Mouse (Mus musculus): Measurements from ENCODE around the gene Cenpp. TPM values are rescaled to one million over a fixed set of nuclear protein-coding genes. Genes with fewer than 3 reads are reported as not detected.
"Not testable (repeated sequence)": the region's sequence is repeated elsewhere in the genome, so short reads cannot be mapped to it uniquely, and the experiment has no call there.

Gene Cenpp
- polyA plus RNA-seq, 1 experiment from 2014 or later: 28.3 TPM

DNA sequence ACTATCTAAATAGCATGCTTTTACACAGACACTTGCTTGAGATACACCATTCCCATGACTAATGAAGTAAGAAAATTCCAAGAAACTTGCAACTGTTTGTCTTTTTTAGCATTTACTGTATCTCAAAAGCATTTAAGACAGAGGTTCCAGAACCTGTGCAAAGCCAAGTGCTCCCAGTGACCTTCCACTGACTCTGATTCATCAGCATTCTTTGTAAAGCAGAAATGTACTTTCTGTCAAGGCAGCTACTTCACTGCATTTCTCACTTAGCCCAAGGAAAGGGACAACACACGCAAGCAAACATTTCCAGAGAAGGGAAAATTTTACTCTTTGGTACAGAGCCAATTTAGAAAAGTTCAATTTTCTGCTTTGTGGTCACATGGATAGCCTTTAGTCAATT is 29.4 kb downstream of the Cenpp start:
- no peaks in the 10 kb centered on the region for H3K4me1 ChIP-seq (replicated peaks; ENCODE audit: control insufficient read depth, insufficient read depth, low read length)
- 51% methylated on average over 1 of the region's 1 CpGs for WGBS
- no peaks in the 10 kb centered on the region for H3K9me3 ChIP-seq (ENCODE audit: control insufficient read depth, low read length)
- no peak overlapping the region for H3K4me2 ChIP-seq (ENCODE audit: low read length)
- H3K4me3 ChIP-seq (ENCODE audit: low read depth, low read length): no peak overlapping the region
- H3K36me3 ChIP-seq (ENCODE audit: control insufficient read depth, insufficient read depth, low read length): 0 out of 2 replicates have a peak, but pooled peaks cover 4% of the 10 kb centered on the region
- DNase-seq (ENCODE audit: low spot score) (no peak), ATAC-seq (replicated peaks; ENCODE audit: low FRiP score, low TSS enrichment, low read depth) (no peak)
- H3K9ac ChIP-seq (ENCODE audit: low read length): no peak overlapping the region
- no peak overlapping the region for H3K27ac ChIP-seq (ENCODE audit: low read depth)
- H3K27me3 ChIP-seq (replicated peaks; ENCODE audit: control insufficient read depth, insufficient read depth, low read length): no peaks in the 10 kb centered on the region

DNA sequence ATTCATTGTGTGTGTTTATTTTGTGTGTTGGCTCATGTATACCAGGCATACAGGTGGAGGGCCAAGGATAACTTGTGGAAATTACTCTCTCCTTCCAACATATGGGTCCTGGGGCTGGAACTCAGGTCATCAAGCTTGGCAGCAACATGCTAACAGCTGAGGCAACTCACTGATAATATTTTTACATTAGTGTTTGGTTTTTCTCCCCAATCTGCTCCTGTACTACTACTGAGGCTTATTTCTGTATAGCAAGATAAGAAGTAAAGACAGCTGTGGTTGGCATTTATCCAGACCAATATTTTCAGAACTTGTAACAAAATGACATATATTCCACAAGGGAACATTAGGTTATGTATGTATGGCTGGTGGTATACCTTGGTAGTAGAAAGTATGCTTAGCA is 34.2 kb downstream of the Cenpp start:
- Histone ChIP-seq H3K4me1 (replicated peaks; ENCODE audit: control insufficient read depth, insufficient read depth, low read length) (no peaks in the 10 kb centered on the region), H3K27ac (ENCODE audit: low read depth) (no peak overlapping the region), H3K9ac (ENCODE audit: low read length) (no peak overlapping the region), H3K4me3 (ENCODE audit: low read depth, low read length) (no peak overlapping the region), H3K4me2 (ENCODE audit: low read length) (no peak overlapping the region), H3K27me3 (replicated peaks; ENCODE audit: control insufficient read depth, insufficient read depth, low read length) (no peaks in the 10 kb centered on the region), H3K36me3 (ENCODE audit: control insufficient read depth, insufficient read depth, low read length) (0 out of 2 replicates have a peak, but pooled peaks cover 4% of the 10 kb centered on the region), H3K9me3 (ENCODE audit: control insufficient read depth, low read length) (no peaks in the 10 kb centered on the region)
- DNase-seq (ENCODE audit: low spot score) (no peak), ATAC-seq (replicated peaks; ENCODE audit: low FRiP score, low TSS enrichment, low read depth) (no peak)

DNA sequence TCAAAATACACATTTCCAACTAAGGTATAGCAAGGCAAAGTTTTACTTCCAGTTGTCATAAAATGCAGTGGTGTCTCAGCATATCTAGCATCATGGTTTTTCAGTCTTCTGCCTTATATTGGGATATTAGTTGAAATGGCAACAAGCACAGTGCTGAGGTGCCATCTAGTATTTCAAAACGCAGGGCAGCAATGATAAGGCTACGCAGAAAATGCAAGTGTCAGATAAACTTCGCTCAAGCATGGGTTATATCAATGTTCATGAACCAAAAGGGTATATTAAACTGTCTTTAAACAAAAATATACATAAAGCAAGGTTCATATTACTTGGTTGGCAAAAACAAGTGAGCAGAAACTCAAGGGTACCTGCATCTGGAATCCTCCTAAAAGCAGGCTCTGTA is 35.6 kb downstream of the Cenpp start:
- Histone ChIP-seq H3K4me3 (ENCODE audit: low read depth, low read length) (no peak overlapping the region), H3K27me3 (replicated peaks; ENCODE audit: control insufficient read depth, insufficient read depth, low read length) (no peaks in the 10 kb centered on the region), H3K9me3 (ENCODE audit: control insufficient read depth, low read length) (no peaks in the 10 kb centered on the region), H3K36me3 (ENCODE audit: control insufficient read depth, insufficient read depth, low read length) (0 out of 2 replicates have a peak, but pooled peaks cover 4% of the 10 kb centered on the region), H3K9ac (ENCODE audit: low read length) (no peak overlapping the region), H3K4me1 (replicated peaks; ENCODE audit: control insufficient read depth, insufficient read depth, low read length) (no peaks in the 10 kb centered on the region), H3K4me2 (ENCODE audit: low read length) (no peak overlapping the region), H3K27ac (ENCODE audit: low read depth) (no peak overlapping the region)
- ATAC-seq (replicated peaks; ENCODE audit: low FRiP score, low TSS enrichment, low read depth): no peak
- no peak for DNase-seq (ENCODE audit: low spot score)
- WGBS: 93% methylated on average over 3 of the region's 3 CpGs

DNA sequence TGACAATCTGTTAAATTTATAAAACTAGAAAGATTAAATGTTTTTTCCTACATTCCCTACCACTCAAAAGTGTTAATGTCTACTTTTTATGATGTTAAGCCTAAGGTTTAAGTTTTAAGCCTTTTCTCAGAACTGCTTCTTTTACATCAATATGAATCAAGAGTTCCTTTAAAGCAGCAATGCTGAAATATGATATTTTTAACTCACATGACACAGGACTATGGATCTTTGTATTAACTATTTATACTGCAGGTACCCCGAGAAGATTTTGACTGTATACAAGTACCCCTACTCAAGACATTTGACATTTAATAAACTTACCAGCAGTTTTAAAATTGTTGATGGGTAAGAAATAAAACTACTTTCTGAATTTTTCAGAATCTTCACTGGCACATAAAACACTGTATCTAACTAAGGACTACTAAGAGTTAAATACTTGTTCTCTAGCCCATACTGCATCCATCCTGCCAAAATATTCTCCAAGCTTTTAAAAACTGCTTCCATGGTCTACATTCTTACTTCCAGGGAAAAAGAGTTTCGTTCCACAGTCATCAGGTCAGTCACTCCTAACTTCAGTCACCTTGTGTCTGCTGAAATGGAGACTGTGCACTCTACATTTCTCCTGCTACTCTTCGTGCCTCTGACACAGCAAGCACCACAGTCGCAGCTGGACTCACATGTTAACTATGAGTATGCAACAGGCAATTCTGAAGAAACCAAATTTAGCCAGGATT is 43.8 kb downstream of the Cenpp start:
- H3K9me3 ChIP-seq (ENCODE audit: control insufficient read depth, low read length): no peaks in the 10 kb centered on the region
- no peak overlapping the region; the same call in 1 of the 2 replicates for H3K27ac ChIP-seq (ENCODE audit: low read depth)
- H3K4me3 ChIP-seq (ENCODE audit: low read depth, low read length): peak overlapping the region; percentile 29
- no peak for ATAC-seq (replicated peaks; ENCODE audit: low FRiP score, low TSS enrichment, low read depth)
- H3K4me1 ChIP-seq (replicated peaks; ENCODE audit: control insufficient read depth, insufficient read depth, low read length): no peaks in the 10 kb centered on the region
- H3K27me3 ChIP-seq (replicated peaks; ENCODE audit: control insufficient read depth, insufficient read depth, low read length): no peaks in the 10 kb centered on the region
- peak overlapping the region; percentile 37 for H3K4me2 ChIP-seq (ENCODE audit: low read length)
- peak overlapping the region; percentile 38; the same call in 1 of the 2 replicates for H3K9ac ChIP-seq (ENCODE audit: low read length)
- DNase-seq (ENCODE audit: low spot score): no peak
- WGBS: 47% methylated on average over 4 of the region's 4 CpGs
- H3K36me3 ChIP-seq (ENCODE audit: control insufficient read depth, insufficient read depth, low read length): no peaks in the 10 kb centered on the region

DNA sequence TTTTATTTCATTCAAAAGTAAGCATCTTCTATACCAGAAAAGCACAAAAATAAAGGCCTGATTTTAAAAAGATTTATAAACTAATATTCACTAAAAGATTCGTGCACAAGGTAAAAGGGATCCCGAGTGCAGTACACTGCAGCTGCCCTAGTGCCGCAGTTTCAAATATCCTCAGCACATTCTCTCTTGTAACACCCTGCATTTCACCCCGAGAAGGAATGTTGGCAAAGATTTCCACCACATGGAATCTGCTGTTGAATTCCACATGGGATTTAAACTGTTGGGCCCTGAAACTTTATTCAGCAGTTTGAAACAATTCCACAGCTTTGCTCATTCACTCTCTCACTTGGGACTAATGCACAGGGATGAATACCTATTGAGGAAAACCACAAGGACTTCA is 44.9 kb downstream of the Cenpp start, which contains the start of gene Ogn:
Gene Ogn (plus strand): TSS at position 333 of the 400 bp plus-strand sequence.
- no peaks in the 10 kb centered on the region for H3K36me3 ChIP-seq (ENCODE audit: control insufficient read depth, insufficient read depth, low read length)
- no peaks in the 10 kb centered on the region for H3K9me3 ChIP-seq (ENCODE audit: control insufficient read depth, low read length)
- H3K27ac ChIP-seq (ENCODE audit: low read depth): peak within 1 kb of the TSS; percentile 49
- DNase-seq (ENCODE audit: low spot score) (no peak), ATAC-seq (replicated peaks; ENCODE audit: low FRiP score, low TSS enrichment, low read depth) (no peak)
- peak within 1 kb of the TSS; percentile 29 for H3K4me3 ChIP-seq (ENCODE audit: low read depth, low read length)
- H3K27me3 ChIP-seq (replicated peaks; ENCODE audit: control insufficient read depth, insufficient read depth, low read length): no peaks in the 10 kb centered on the region
- H3K9ac ChIP-seq (ENCODE audit: low read length): no peak within 1 kb of the TSS; the same call in 1 of the 2 replicates
- 40% methylated on average over 4 of the region's 4 CpGs for WGBS
- H3K4me1 ChIP-seq (replicated peaks; ENCODE audit: control insufficient read depth, insufficient read depth, low read length): no peaks in the 10 kb centered on the region
- H3K4me2 ChIP-seq (ENCODE audit: low read length): peak within 1 kb of the TSS; percentile 37

DNA sequence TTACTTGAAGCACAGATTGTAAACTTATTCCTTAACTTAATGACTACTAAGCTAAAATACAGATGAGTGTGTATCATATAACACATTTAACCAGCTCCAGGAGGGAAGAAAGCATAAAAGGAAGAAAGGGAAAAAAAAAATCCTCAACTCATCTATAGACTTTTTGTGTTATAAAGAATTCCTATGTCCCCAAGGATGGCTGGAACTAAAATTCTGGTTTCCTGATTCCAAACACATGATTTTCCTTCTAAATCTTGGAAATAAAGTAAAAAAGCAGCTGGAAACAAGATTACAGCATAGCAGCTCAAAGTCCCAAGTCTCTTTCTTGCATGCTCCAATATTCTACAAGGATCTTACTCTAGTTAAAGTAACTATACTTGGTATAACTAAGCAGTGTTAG is 49.0 kb downstream of the Cenpp start:
- ATAC-seq (replicated peaks; ENCODE audit: low FRiP score, low TSS enrichment, low read depth) (no peak), DNase-seq (ENCODE audit: low spot score) (no peak)
- Histone ChIP-seq H3K4me1 (replicated peaks; ENCODE audit: control insufficient read depth, insufficient read depth, low read length) (no peaks in the 10 kb centered on the region), H3K9ac (ENCODE audit: low read length) (no peak overlapping the region), H3K9me3 (ENCODE audit: control insufficient read depth, low read length) (no peaks in the 10 kb centered on the region), H3K27me3 (replicated peaks; ENCODE audit: control insufficient read depth, insufficient read depth, low read length) (no peaks in the 10 kb centered on the region), H3K4me3 (ENCODE audit: low read depth, low read length) (no peak overlapping the region), H3K36me3 (ENCODE audit: control insufficient read depth, insufficient read depth, low read length) (no peaks in the 10 kb centered on the region), H3K4me2 (ENCODE audit: low read length) (no peak overlapping the region), H3K27ac (ENCODE audit: low read depth) (no peak overlapping the region)

DNA sequence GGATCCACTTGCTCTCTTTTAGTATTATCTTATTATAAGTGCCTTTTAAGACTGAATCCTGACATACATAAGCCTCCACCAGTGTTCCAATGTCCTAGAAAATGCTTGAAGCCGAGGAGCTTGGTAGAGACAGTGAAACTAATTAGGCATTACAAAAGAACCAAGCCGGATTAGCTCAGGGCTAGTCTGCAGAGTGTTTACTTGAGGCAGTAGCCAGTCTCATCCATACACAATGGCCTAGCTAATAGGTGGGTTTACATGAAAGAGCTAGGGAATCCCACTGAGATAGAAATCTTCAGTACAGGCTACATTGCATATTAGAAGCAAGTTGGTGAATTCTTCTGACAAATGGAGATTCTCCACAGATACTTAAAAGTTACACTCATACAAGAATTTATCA is 50.0 kb downstream of the Cenpp start:
- not testable (repeated sequence) for H3K9ac ChIP-seq (ENCODE audit: low read length); H3K27me3 ChIP-seq (replicated peaks; ENCODE audit: control insufficient read depth, insufficient read depth, low read length); ATAC-seq (replicated peaks; ENCODE audit: low FRiP score, low TSS enrichment, low read depth); H3K4me1 ChIP-seq (replicated peaks; ENCODE audit: control insufficient read depth, insufficient read depth, low read length); H3K9me3 ChIP-seq (ENCODE audit: control insufficient read depth, low read length); H3K36me3 ChIP-seq (ENCODE audit: control insufficient read depth, insufficient read depth, low read length); H3K27ac ChIP-seq (ENCODE audit: low read depth); H3K4me3 ChIP-seq (ENCODE audit: low read depth, low read length); H3K4me2 ChIP-seq (ENCODE audit: low read length); DNase-seq (ENCODE audit: low spot score)
- 85% methylated on average over 2 of the region's 2 CpGs for WGBS

DNA sequence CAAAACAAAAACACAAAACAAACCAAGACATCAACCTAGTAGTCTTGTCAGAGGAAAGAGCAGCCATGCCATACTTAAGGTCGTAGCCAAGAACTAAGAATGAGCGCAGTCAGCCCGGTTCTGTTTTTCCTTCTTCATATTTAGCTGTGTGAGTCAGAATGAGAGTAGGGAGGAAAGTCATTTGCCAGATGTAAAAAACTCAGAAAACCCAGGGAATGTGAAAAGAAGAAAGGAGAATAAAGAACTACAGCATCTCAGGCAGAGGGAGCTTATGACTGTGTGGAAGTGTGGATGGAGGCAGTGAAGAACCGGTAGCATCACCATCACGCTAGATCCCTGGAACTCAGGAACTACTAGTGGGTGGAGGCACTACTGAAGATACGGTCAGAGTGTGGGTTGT is 66.5 kb downstream of the Cenpp start:
- WGBS: 93% methylated on average over 6 of the region's 6 CpGs
- H3K27ac ChIP-seq (ENCODE audit: low read depth): no peak overlapping the region
- no peaks in the 10 kb centered on the region for H3K36me3 ChIP-seq (ENCODE audit: control insufficient read depth, insufficient read depth, low read length)
- H3K9me3 ChIP-seq (ENCODE audit: control insufficient read depth, low read length): no peaks in the 10 kb centered on the region
- H3K4me3 ChIP-seq (ENCODE audit: low read depth, low read length): no peak overlapping the region
- no peak overlapping the region for H3K4me2 ChIP-seq (ENCODE audit: low read length)
- H3K9ac ChIP-seq (ENCODE audit: low read length): no peak overlapping the region
- DNase-seq (ENCODE audit: low spot score) (no peak), ATAC-seq (replicated peaks; ENCODE audit: low FRiP score, low TSS enrichment, low read depth) (no peak)
- no peaks in the 10 kb centered on the region for H3K27me3 ChIP-seq (replicated peaks; ENCODE audit: control insufficient read depth, insufficient read depth, low read length)
- peaks cover 7% of the 10 kb centered on the region for H3K4me1 ChIP-seq (replicated peaks; ENCODE audit: control insufficient read depth, insufficient read depth, low read length)

Measured in intestine, embryonic 14.5 days (tissue).